Mouse (Mus musculus): Measurements from ENCODE around the gene Arhgap32. TPM values are rescaled to one million over a fixed set of nuclear protein-coding genes. Genes with fewer than 3 reads are reported as not detected.

Arhgap32 gene
- polyA plus RNA-seq, 1 experiment from 2014 or later: 10.3 TPM

- H3K9me3 ChIP-seq (ENCODE audit: control insufficient read depth, low read length): no peaks in the 10 kb centered on the region
- H3K27ac ChIP-seq (ENCODE audit: low read depth, low read length): no peak overlapping the region
- peaks cover under 1% of the 10 kb centered on the region; the same call in 1 of the 2 replicates for H3K4me1 ChIP-seq (ENCODE audit: control insufficient read depth, insufficient read depth, low read depth, low read length)
- no peaks in the 10 kb centered on the region for H3K36me3 ChIP-seq (ENCODE audit: control insufficient read depth, insufficient read depth, low read length)
- no peaks in the 10 kb centered on the region for H3K27me3 ChIP-seq (replicated peaks; ENCODE audit: control insufficient read depth, insufficient read depth, low read length)
- H3K4me2 ChIP-seq (ENCODE audit: low read length): no peak overlapping the region
- ATAC-seq: no peak
- 92% methylated on average over 9 of the region's 9 CpGs for WGBS
- no peak overlapping the region for H3K4me3 ChIP-seq (ENCODE audit: low read length)
- H3K9ac ChIP-seq (ENCODE audit: low read depth, low read length): no peak overlapping the region
These were observed 17.3 kb upstream of the Arhgap32 start for GRCm38 (mm10) chr9:32098425-32099155.

GRCm38 (mm10) chr9:32100561-32100960, 15.4 kb upstream of the Arhgap32 start:
- 83% methylated on average over 8 of the region's 8 CpGs for WGBS
- no peaks in the 10 kb centered on the region for H3K27me3 ChIP-seq (replicated peaks; ENCODE audit: control insufficient read depth, insufficient read depth, low read length)
- H3K4me2 ChIP-seq (ENCODE audit: low read length): no peak overlapping the region
- ATAC-seq: no peak
- no peaks in the 10 kb centered on the region; the same call in 1 of the 2 replicates for H3K4me1 ChIP-seq (ENCODE audit: control insufficient read depth, insufficient read depth, low read depth, low read length)
- H3K36me3 ChIP-seq (ENCODE audit: control insufficient read depth, insufficient read depth, low read length): no peaks in the 10 kb centered on the region
- H3K4me3 ChIP-seq (ENCODE audit: low read length): no peak overlapping the region
- H3K27ac ChIP-seq (ENCODE audit: low read depth, low read length): no peak overlapping the region
- H3K9me3 ChIP-seq (ENCODE audit: control insufficient read depth, low read length): no peaks in the 10 kb centered on the region
- H3K9ac ChIP-seq (ENCODE audit: low read depth, low read length): no peak overlapping the region

GRCm38 (mm10) chr9:32101488-32101887, 14.4 kb upstream of the Arhgap32 start:
- Histone ChIP-seq H3K9ac (ENCODE audit: low read depth, low read length) (no peak overlapping the region), H3K36me3 (ENCODE audit: control insufficient read depth, insufficient read depth, low read length) (no peaks in the 10 kb centered on the region), H3K9me3 (ENCODE audit: control insufficient read depth, low read length) (no peaks in the 10 kb centered on the region), H3K4me2 (ENCODE audit: low read length) (no peak overlapping the region), H3K4me1 (ENCODE audit: control insufficient read depth, insufficient read depth, low read depth, low read length) (no peaks in the 10 kb centered on the region; the same call in 1 of the 2 replicates), H3K27ac (ENCODE audit: low read depth, low read length) (no peak overlapping the region), H3K4me3 (ENCODE audit: low read length) (no peak overlapping the region), H3K27me3 (replicated peaks; ENCODE audit: control insufficient read depth, insufficient read depth, low read length) (no peaks in the 10 kb centered on the region)
- 80% methylated on average over 2 of the region's 2 CpGs for WGBS
- no peak for ATAC-seq

GRCm38 (mm10) chr9:32104670-32105069, 11.3 kb upstream of the Arhgap32 start:
- Histone ChIP-seq H3K36me3 (ENCODE audit: control insufficient read depth, insufficient read depth, low read length) (no peaks in the 10 kb centered on the region), H3K4me1 (ENCODE audit: control insufficient read depth, insufficient read depth, low read depth, low read length) (no peaks in the 10 kb centered on the region), H3K4me3 (ENCODE audit: low read length) (no peak overlapping the region), H3K9me3 (ENCODE audit: control insufficient read depth, low read length) (no peaks in the 10 kb centered on the region), H3K27me3 (replicated peaks; ENCODE audit: control insufficient read depth, insufficient read depth, low read length) (no peaks in the 10 kb centered on the region), H3K4me2 (ENCODE audit: low read length) (no peak overlapping the region), H3K9ac (ENCODE audit: low read depth, low read length) (no peak overlapping the region), H3K27ac (ENCODE audit: low read depth, low read length) (no peak overlapping the region)
- 73% methylated on average over 8 of the region's 8 CpGs for WGBS
- no peak for ATAC-seq

- WGBS: 100% methylated on average over 2 of the region's 2 CpGs
- Histone ChIP-seq H3K4me2 (ENCODE audit: low read length) (no peak overlapping the region), H3K4me3 (ENCODE audit: low read length) (no peak overlapping the region), H3K36me3 (ENCODE audit: control insufficient read depth, insufficient read depth, low read length) (no peaks in the 10 kb centered on the region), H3K27ac (ENCODE audit: low read depth, low read length) (no peak overlapping the region), H3K9ac (ENCODE audit: low read depth, low read length) (no peak overlapping the region), H3K4me1 (ENCODE audit: control insufficient read depth, insufficient read depth, low read depth, low read length) (no peaks in the 10 kb centered on the region), H3K9me3 (ENCODE audit: control insufficient read depth, low read length) (no peaks in the 10 kb centered on the region), H3K27me3 (replicated peaks; ENCODE audit: control insufficient read depth, insufficient read depth, low read length) (no peaks in the 10 kb centered on the region)
- ATAC-seq: no peak
These were observed 5.6 kb upstream of the Arhgap32 start for GRCm38 (mm10) chr9:32110376-32110775.

GRCm38 (mm10) chr9:32116272-32116671, 336 bp downstream of the Arhgap32 start:
- H3K27ac ChIP-seq (ENCODE audit: low read depth, low read length): no peak overlapping the region
- H3K36me3 ChIP-seq (ENCODE audit: control insufficient read depth, insufficient read depth, low read length): no peaks in the 10 kb centered on the region
- H3K9ac ChIP-seq (ENCODE audit: low read depth, low read length): no peak overlapping the region
- no peak overlapping the region for H3K4me2 ChIP-seq (ENCODE audit: low read length)
- no peaks in the 10 kb centered on the region for H3K4me1 ChIP-seq (ENCODE audit: control insufficient read depth, insufficient read depth, low read depth, low read length)
- WGBS: 86% methylated on average over 5 of the region's 5 CpGs
- H3K27me3 ChIP-seq (replicated peaks; ENCODE audit: control insufficient read depth, insufficient read depth, low read length): no peaks in the 10 kb centered on the region
- no peaks in the 10 kb centered on the region for H3K9me3 ChIP-seq (ENCODE audit: control insufficient read depth, low read length)
- no peak for ATAC-seq
- no peak overlapping the region for H3K4me3 ChIP-seq (ENCODE audit: low read length)

GRCm38 (mm10) chr9:32117876-32118275, 1.9 kb downstream of the Arhgap32 start:
- Histone ChIP-seq H3K9ac (ENCODE audit: low read depth, low read length) (no peak overlapping the region), H3K4me1 (ENCODE audit: control insufficient read depth, insufficient read depth, low read depth, low read length) (no peaks in the 10 kb centered on the region), H3K9me3 (ENCODE audit: control insufficient read depth, low read length) (no peaks in the 10 kb centered on the region), H3K4me3 (ENCODE audit: low read length) (no peak overlapping the region), H3K27ac (ENCODE audit: low read depth, low read length) (no peak overlapping the region; the same call in 1 of the 2 replicates), H3K4me2 (ENCODE audit: low read length) (no peak overlapping the region), H3K27me3 (replicated peaks; ENCODE audit: control insufficient read depth, insufficient read depth, low read length) (no peaks in the 10 kb centered on the region), H3K36me3 (ENCODE audit: control insufficient read depth, insufficient read depth, low read length) (no peaks in the 10 kb centered on the region)
- WGBS: 71% methylated on average over 4 of the region's 4 CpGs
- ATAC-seq: no peak

GRCm38 (mm10) chr9:32118433-32118832, 2.5 kb downstream of the Arhgap32 start:
- H3K36me3 ChIP-seq (ENCODE audit: control insufficient read depth, insufficient read depth, low read length): no peaks in the 10 kb centered on the region
- H3K27ac ChIP-seq (ENCODE audit: low read depth, low read length): no peak overlapping the region
- no peak for ATAC-seq
- H3K4me3 ChIP-seq (ENCODE audit: low read length): no peak overlapping the region
- H3K9me3 ChIP-seq (ENCODE audit: control insufficient read depth, low read length): no peaks in the 10 kb centered on the region
- no peaks in the 10 kb centered on the region for H3K4me1 ChIP-seq (ENCODE audit: control insufficient read depth, insufficient read depth, low read depth, low read length)
- H3K4me2 ChIP-seq (ENCODE audit: low read length): no peak overlapping the region
- no peak overlapping the region for H3K9ac ChIP-seq (ENCODE audit: low read depth, low read length)
- no peaks in the 10 kb centered on the region for H3K27me3 ChIP-seq (replicated peaks; ENCODE audit: control insufficient read depth, insufficient read depth, low read length)

- no peaks in the 10 kb centered on the region for H3K36me3 ChIP-seq (ENCODE audit: control insufficient read depth, insufficient read depth, low read length)
- no peak overlapping the region for H3K4me2 ChIP-seq (ENCODE audit: low read length)
- ATAC-seq: no peak
- H3K27ac ChIP-seq (ENCODE audit: low read depth, low read length): no peak overlapping the region
- H3K27me3 ChIP-seq (replicated peaks; ENCODE audit: control insufficient read depth, insufficient read depth, low read length): no peaks in the 10 kb centered on the region
- WGBS: 98% methylated on average over 6 of the region's 6 CpGs
- no peaks in the 10 kb centered on the region for H3K4me1 ChIP-seq (ENCODE audit: control insufficient read depth, insufficient read depth, low read depth, low read length)
- no peak overlapping the region for H3K9ac ChIP-seq (ENCODE audit: low read depth, low read length)
- no peak overlapping the region for H3K4me3 ChIP-seq (ENCODE audit: low read length)
- no peaks in the 10 kb centered on the region for H3K9me3 ChIP-seq (ENCODE audit: control insufficient read depth, low read length)
These were observed 3.6 kb downstream of the Arhgap32 start for GRCm38 (mm10) chr9:32119586-32119985.

All from hindbrain, embryonic 16.5 days (tissue).